Mouse (Mus musculus): ENCODE measurements at regions not wholly inside any gene's neighbourhood (a gene's known extent, or its start where the extent isn't known, plus 50 kb on each side); places are given as distances from the start of the nearest gene placed in this dataset.

DNA sequence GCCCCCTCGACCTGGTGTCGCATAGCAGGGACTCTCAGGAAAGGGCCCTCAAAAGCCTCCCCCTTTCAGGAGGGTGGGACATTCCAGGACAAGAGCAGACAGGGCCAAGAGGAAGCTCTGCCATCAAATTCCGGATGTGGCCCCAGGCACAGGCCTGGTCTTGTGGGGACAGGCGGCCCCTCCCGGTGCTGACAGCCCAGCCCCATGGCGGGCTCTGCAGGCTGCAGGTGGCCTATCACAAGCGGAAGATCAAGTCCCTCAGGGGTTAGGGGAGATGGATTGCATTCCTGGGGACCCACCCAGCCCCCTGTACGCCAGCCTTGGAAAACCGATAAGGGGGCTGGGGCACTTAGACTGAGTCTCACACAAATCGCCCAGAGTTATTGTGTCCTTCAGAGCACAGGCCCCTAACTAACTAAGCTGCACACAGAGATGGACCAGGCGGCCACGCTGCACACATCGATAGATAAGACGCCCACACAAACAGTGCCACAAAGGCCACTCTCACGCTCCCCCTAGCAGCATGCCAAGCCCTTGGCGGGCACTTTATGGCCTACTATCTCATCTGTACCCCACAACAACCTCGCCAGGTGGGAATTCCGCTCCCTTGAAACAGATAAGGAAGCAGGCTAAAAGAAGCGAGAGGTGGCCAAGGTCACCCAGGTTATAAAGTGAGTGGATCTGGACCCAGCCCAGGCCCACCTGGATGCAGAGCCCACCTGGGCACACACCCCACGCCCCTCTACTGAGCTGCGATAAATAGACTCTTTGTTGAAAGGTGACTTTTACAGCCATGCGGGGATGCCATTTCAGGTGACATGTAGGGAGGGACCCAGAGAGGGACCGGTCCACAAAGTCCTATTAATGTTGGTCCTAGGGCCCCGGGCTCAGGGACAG is 55.5 kb downstream of the Gm5294 start:
- WGBS, result 57% methylated on average over 24 of the region's 24 CpGs
- ATAC-seq (replicated peaks; ENCODE audit: low FRiP score, low read depth), result no peak; the same call in 1 of the 2 replicates
- H3K27ac ChIP-seq, result no peak overlapping the region

DNA sequence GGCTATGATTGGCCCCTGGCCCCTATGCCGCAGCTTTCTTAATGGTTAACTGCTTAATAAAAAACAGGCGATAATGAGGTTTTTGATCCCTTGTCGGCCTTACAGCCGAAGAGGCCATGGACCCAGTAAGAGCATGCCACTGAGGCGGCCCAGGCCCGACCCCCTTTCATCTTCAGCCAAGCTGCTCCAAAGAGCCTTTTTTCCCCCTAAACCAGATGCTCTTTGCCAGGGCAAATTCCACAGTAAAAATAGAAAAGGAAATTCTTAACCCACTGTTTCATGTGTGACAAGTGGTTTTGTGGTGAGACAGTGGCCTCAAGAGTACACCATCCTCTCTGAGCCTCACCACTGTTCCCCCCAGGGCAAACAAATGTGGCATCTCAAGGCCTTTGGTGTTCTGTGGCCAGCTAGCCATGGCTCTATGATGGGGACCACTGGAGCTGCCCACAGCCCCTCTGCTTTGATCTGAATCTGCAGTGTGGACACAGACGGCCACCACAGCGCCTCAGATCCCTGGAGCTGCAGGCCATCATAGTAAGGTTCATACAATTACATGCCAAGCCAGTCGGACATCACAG is 61.9 kb downstream of the Gm5294 start:
- no peak overlapping the region for H3K4me3 ChIP-seq (replicated peaks; ENCODE audit: low read depth, low read length)
- no peak overlapping the region for H3K27ac ChIP-seq
- TF ChIP-seq CTCF (IDR thresholded peaks at IDR 0.05; ENCODE audit: low read depth), result no peak
- H3K9me3 ChIP-seq (replicated peaks; ENCODE audit: low read length), result no peaks in the 10 kb centered on the region
- ATAC-seq (replicated peaks; ENCODE audit: low FRiP score, low read depth), result no peak
- H3K4me2 ChIP-seq (ENCODE audit: low read length), result no peak overlapping the region
- H3K4me1 ChIP-seq (replicated peaks; ENCODE audit: insufficient read depth, low read length), result 0 out of 2 replicates have a peak, but pooled peaks cover 6% of the 10 kb centered on the region
- H3K9ac ChIP-seq (ENCODE audit: low read depth, low read length), result no peak overlapping the region
- no peaks in the 10 kb centered on the region for H3K36me3 ChIP-seq (ENCODE audit: insufficient read depth, low read length)
- WGBS, result 55% methylated on average over 9 of the region's 9 CpGs
- H3K27me3 ChIP-seq (ENCODE audit: insufficient read depth, low read length), result no peaks in the 10 kb centered on the region
- DNase-seq (ENCODE audit: low spot score), result no peak

More for the DNA sequence above, 55.5 kb downstream of the Gm5294 start:
- H3K36me3 ChIP-seq (ENCODE audit: insufficient read depth, low read length), result no peaks in the 10 kb centered on the region
- TF ChIP-seq CTCF (IDR thresholded peaks at IDR 0.05; ENCODE audit: low read depth), result no peak
- H3K9me3 ChIP-seq (replicated peaks; ENCODE audit: low read length), result no peaks in the 10 kb centered on the region
- DNase-seq (ENCODE audit: low spot score), result peak; percentile 15
- no peak overlapping the region for H3K4me3 ChIP-seq (replicated peaks; ENCODE audit: low read depth, low read length)
- no peaks in the 10 kb centered on the region for H3K27me3 ChIP-seq (ENCODE audit: insufficient read depth, low read length)
- H3K4me1 ChIP-seq (replicated peaks; ENCODE audit: insufficient read depth, low read length), result peaks cover 6% of the 10 kb centered on the region; the same call in 1 of the 2 replicates
- H3K9ac ChIP-seq (ENCODE audit: low read depth, low read length), result no peak overlapping the region
- no peak overlapping the region for H3K4me2 ChIP-seq (ENCODE audit: low read length)

DNA sequence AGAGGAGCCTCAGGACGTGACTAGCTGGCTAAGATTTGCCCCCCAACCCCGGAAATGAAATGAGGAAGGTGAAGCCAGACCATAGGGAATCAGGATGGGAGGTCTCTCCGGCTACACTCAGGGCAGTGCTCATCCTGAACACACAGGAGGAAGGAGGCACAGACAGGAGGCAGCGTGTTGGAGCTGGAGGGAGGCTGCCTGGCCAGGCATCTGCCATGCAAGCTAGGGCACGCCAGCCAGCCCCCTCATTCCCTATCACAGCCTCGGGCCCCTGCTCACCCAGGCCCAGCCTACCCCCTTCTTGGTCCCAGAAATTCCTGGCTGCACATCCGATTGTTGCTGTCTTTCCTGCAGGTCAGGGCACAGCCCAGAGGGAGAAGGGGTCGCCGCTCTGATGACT is 63.7 kb downstream of the Gm5294 start:
- no peaks in the 10 kb centered on the region for H3K9me3 ChIP-seq (replicated peaks; ENCODE audit: low read length)
- DNase-seq (ENCODE audit: low spot score) (no peak), ATAC-seq (replicated peaks; ENCODE audit: low FRiP score, low read depth) (no peak)
- H3K36me3 ChIP-seq (ENCODE audit: insufficient read depth, low read length), result no peaks in the 10 kb centered on the region
- H3K4me2 ChIP-seq (ENCODE audit: low read length), result no peak overlapping the region
- H3K27me3 ChIP-seq (ENCODE audit: insufficient read depth, low read length), result no peaks in the 10 kb centered on the region
- 58% methylated on average over 8 of the region's 9 CpGs for WGBS
- 0 out of 2 replicates have a peak, but pooled peaks cover 6% of the 10 kb centered on the region for H3K4me1 ChIP-seq (replicated peaks; ENCODE audit: insufficient read depth, low read length)
- no peak for TF ChIP-seq CTCF (IDR thresholded peaks at IDR 0.05; ENCODE audit: low read depth)
- H3K9ac ChIP-seq (ENCODE audit: low read depth, low read length), result no peak overlapping the region
- H3K4me3 ChIP-seq (replicated peaks; ENCODE audit: low read depth, low read length), result no peak overlapping the region
- no peak overlapping the region for H3K27ac ChIP-seq

DNA sequence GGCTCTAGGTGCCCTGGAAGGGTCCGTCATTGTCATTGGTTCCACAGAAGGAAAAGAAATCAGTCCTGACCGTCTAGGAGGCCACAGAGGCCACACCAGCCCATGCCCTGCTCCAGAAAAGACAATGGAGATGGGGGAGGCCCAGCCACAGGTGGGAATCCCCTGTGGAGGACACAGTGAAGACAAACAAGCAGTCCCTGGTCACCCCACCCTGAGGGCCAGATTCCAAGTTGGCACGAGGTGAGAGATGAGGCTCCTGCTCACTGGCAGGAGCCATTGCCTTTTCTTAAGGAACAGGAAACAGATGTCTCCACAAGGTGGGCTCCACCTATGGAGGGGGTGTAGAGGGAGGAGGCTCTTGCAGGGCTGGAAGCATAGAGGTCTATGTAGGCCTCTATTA is 66.0 kb downstream of the Gm5294 start:
- no peak for DNase-seq (ENCODE audit: low spot score)
- Histone ChIP-seq H3K4me3 (replicated peaks; ENCODE audit: low read depth, low read length) (no peak overlapping the region), H3K27ac (no peak overlapping the region), H3K36me3 (ENCODE audit: insufficient read depth, low read length) (no peaks in the 10 kb centered on the region), H3K4me1 (replicated peaks; ENCODE audit: insufficient read depth, low read length) (0 out of 2 replicates have a peak, but pooled peaks cover 6% of the 10 kb centered on the region), H3K9ac (ENCODE audit: low read depth, low read length) (no peak overlapping the region), H3K9me3 (replicated peaks; ENCODE audit: low read length) (no peaks in the 10 kb centered on the region), H3K4me2 (ENCODE audit: low read length) (no peak overlapping the region), H3K27me3 (ENCODE audit: insufficient read depth, low read length) (no peaks in the 10 kb centered on the region)
- WGBS, result 77% methylated on average over 3 of the region's 3 CpGs
- no peak for ATAC-seq (replicated peaks; ENCODE audit: low FRiP score, low read depth)
- TF ChIP-seq CTCF (IDR thresholded peaks at IDR 0.05; ENCODE audit: low read depth), result no peak

DNA sequence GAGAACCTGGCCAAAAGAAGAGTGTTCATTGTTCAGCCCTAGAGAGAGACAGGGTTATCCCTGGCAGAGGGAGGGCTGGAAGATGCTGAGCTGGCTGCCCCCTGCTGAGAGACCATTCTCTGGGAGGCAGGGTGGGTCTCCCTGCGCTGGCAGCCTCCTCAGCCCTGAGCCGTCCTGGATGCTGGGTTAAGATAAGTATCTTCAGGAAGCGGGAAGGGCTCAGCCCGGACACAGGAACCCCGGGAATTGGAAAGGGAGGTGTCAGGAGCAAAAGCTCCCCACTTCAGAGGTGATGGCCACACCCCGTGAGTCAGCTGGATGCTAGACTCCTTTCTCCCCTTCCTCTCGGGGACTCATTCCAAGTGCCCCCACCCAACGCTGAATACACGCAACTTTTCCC is 68.9 kb downstream of the Gm5294 start:
- H3K9me3 ChIP-seq (replicated peaks; ENCODE audit: low read length), result no peaks in the 10 kb centered on the region
- 58% methylated on average over 9 of the region's 9 CpGs for WGBS
- no peaks in the 10 kb centered on the region for H3K27me3 ChIP-seq (ENCODE audit: insufficient read depth, low read length)
- H3K4me2 ChIP-seq (ENCODE audit: low read length), result no peak overlapping the region
- H3K4me1 ChIP-seq (replicated peaks; ENCODE audit: insufficient read depth, low read length), result no peaks in the 10 kb centered on the region
- no peak overlapping the region for H3K9ac ChIP-seq (ENCODE audit: low read depth, low read length)
- no peak overlapping the region for H3K27ac ChIP-seq
- no peak for DNase-seq (ENCODE audit: low spot score)
- no peak overlapping the region for H3K4me3 ChIP-seq (replicated peaks; ENCODE audit: low read depth, low read length)
- no peak for ATAC-seq (replicated peaks; ENCODE audit: low FRiP score, low read depth)
- TF ChIP-seq CTCF (IDR thresholded peaks at IDR 0.05; ENCODE audit: low read depth), result no peak; the same call in 1 of the 2 replicates
- no peaks in the 10 kb centered on the region for H3K36me3 ChIP-seq (ENCODE audit: insufficient read depth, low read length)

DNA sequence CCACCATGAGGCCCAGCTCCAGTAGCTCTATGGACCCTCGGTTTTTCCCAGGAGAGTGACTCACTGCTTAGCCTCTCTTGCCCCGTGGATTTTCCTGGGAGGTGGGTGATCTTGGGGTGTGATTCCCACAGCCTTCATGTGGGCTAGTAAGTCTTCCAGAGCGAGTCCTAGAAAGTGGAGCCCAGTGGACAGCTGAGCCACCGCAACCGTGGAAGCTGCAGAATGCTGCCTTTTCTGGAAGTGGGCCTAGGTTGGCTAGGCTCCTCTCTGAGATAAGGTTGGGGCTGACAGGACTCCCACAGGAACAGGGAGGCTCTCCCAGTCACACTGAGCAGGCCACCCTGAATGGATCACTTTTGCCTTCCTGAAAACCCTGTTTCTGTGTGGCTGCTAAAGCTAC is 69.9 kb downstream of the Gm5294 start:
- Histone ChIP-seq H3K4me1 (replicated peaks; ENCODE audit: insufficient read depth, low read length) (no peaks in the 10 kb centered on the region), H3K9ac (ENCODE audit: low read depth, low read length) (no peak overlapping the region), H3K36me3 (ENCODE audit: insufficient read depth, low read length) (no peaks in the 10 kb centered on the region), H3K4me3 (replicated peaks; ENCODE audit: low read depth, low read length) (no peak overlapping the region), H3K9me3 (replicated peaks; ENCODE audit: low read length) (no peaks in the 10 kb centered on the region), H3K27ac (no peak overlapping the region), H3K4me2 (ENCODE audit: low read length) (no peak overlapping the region), H3K27me3 (ENCODE audit: insufficient read depth, low read length) (no peaks in the 10 kb centered on the region)
- ATAC-seq (replicated peaks; ENCODE audit: low FRiP score, low read depth) (no peak), DNase-seq (ENCODE audit: low spot score) (no peak)
- no peak for TF ChIP-seq CTCF (IDR thresholded peaks at IDR 0.05; ENCODE audit: low read depth)
- 78% methylated on average over 5 of the region's 5 CpGs for WGBS
